Mouse (Mus musculus): ENCODE data around the gene Cyp2j5. TPM values are rescaled to one million over a fixed set of nuclear protein-coding genes. Genes with fewer than 3 reads are reported as not detected.
"Not testable (repeated sequence)": the region's sequence is repeated elsewhere in the genome, so short reads cannot be mapped to it uniquely, and the experiment has no call there.

Gene Cyp2j5
- total and polyA plus RNA-seq, 3 experiments: not detected

DNA sequence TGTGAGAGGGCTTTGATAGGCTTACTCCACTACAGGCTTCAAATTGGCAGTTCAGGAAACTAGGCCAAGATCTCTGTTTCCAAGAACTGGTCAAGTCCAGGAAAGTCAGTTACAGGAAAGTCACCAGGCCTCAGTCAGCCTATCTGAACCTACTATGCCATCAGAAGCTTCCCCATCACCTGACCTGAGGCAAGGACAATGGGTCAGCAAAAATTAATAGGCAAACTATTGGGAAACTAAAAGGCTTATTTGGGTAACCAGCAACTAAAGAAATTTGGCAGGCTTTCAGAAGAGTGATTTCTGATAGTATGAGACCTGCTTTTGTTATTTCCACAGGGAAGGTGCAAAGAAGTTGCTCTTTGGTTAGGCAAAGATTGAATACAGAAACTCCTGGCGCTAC is 41.5 kb downstream of the Cyp2j5 start:
- Histone ChIP-seq H3K36me3 (ENCODE audit: control insufficient read depth, insufficient read depth, low read length) (no peaks in the 10 kb centered on the region), H3K27ac (no peak overlapping the region), H3K79me2 (replicated peaks; ENCODE audit: control insufficient read depth, insufficient read depth, low read length) (no peaks in the 10 kb centered on the region), H3K9ac (ENCODE audit: low read depth, low read length) (no peak overlapping the region), H3K4me1 (ENCODE audit: control insufficient read depth, insufficient read depth, low read length) (no peaks in the 10 kb centered on the region), H3K27me3 (ENCODE audit: control insufficient read depth, insufficient read depth, low read length) (no peaks in the 10 kb centered on the region), H3K4me3 (no peak overlapping the region)
- 87% methylated on average over 1 of the region's 1 CpGs for WGBS
- no peak for DNase-seq
- intact Hi-C loops (cut with DNase I): no loop called here
- no peak for TF ChIP-seq EP300 (IDR thresholded peaks at IDR 0.05; ENCODE audit: insufficient read depth, low read depth, low read length)
- TF ChIP-seq CTCF (IDR thresholded peaks at IDR 0.05): no peak
- no peak for TF ChIP-seq POLR2A (IDR thresholded peaks at IDR 0.05; ENCODE audit: insufficient read depth, low read depth, low read length)

DNA sequence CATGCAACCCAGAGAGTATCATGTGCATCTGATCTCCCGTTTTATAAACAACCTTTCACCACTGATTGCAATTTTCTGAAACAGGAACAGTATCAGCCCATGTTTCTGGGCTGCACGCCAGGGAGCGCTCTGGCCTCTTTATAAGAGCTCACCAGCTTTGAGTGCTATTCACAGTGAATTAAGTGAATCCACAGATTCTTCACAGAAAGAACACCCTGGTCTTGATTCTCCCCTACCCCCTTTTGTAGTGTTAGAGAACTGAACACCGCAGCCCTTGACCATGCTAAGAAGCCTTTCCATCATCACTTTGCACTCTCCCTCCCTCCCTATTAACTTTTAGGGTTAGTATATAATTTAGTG is 72.2 kb downstream of the Cyp2j5 start:
- H3K27me3 ChIP-seq (ENCODE audit: control insufficient read depth, insufficient read depth, low read length): no peaks in the 10 kb centered on the region
- intact Hi-C loops (cut with DNase I): loop anchor here (5.0 kb wide), 1 partner anchor 91 kb away; no protein-coding TSS in a partner anchor
- H3K27ac ChIP-seq: peak overlapping the region; percentile 77
- no peak overlapping the region for H3K9ac ChIP-seq (ENCODE audit: low read depth, low read length)
- TF ChIP-seq EP300 (IDR thresholded peaks at IDR 0.05; ENCODE audit: insufficient read depth, low read depth, low read length) (no peak), CTCF (IDR thresholded peaks at IDR 0.05) (peak; percentile 37), POLR2A (IDR thresholded peaks at IDR 0.05; ENCODE audit: insufficient read depth, low read depth, low read length) (no peak)
- peak; percentile 76 to 81 for DNase-seq
- H3K4me1 ChIP-seq (ENCODE audit: control insufficient read depth, insufficient read depth, low read length): 0 out of 2 replicates have a peak, but pooled peaks cover 1% of the 10 kb centered on the region
- WGBS: 15% methylated on average over 4 of the region's 4 CpGs
- no peaks in the 10 kb centered on the region; the same call in 1 of the 2 replicates for H3K36me3 ChIP-seq (ENCODE audit: control insufficient read depth, insufficient read depth, low read length)
- H3K4me3 ChIP-seq: peak overlapping the region; percentile 56; the same call in 1 of the 2 replicates
- H3K79me2 ChIP-seq (replicated peaks; ENCODE audit: control insufficient read depth, insufficient read depth, low read length): no peaks in the 10 kb centered on the region

- no peaks in the 10 kb centered on the region; the same call in 1 of the 2 replicates for H3K36me3 ChIP-seq (ENCODE audit: control insufficient read depth, insufficient read depth, low read length)
- 2% methylated on average over 18 of the region's 18 CpGs for WGBS
- no peaks in the 10 kb centered on the region for H3K79me2 ChIP-seq (replicated peaks; ENCODE audit: control insufficient read depth, insufficient read depth, low read length)
- intact Hi-C loops (cut with DNase I): loop anchor here (5.0 kb wide), 1 partner anchor 91 kb away; no protein-coding TSS in a partner anchor
- DNase-seq: peak; percentile 79 to 86
- peak within 1 kb of the TSS; percentile 56 for H3K4me3 ChIP-seq
- TF ChIP-seq CTCF (IDR thresholded peaks at IDR 0.05) (peak; percentile 20; the same call in 1 of the 2 replicates), POLR2A (IDR thresholded peaks at IDR 0.05; ENCODE audit: insufficient read depth, low read depth, low read length) (peak; percentile 69), EP300 (IDR thresholded peaks at IDR 0.05; ENCODE audit: insufficient read depth, low read depth, low read length) (no peak)
- H3K4me1 ChIP-seq (ENCODE audit: control insufficient read depth, insufficient read depth, low read length): 0 out of 2 replicates have a peak, but pooled peaks cover 1% of the 10 kb centered on the region
- H3K27ac ChIP-seq: peak within 1 kb of the TSS; percentile 77
- H3K9ac ChIP-seq (ENCODE audit: low read depth, low read length): peak within 1 kb of the TSS; percentile 56
- H3K27me3 ChIP-seq (ENCODE audit: control insufficient read depth, insufficient read depth, low read length): no peaks in the 10 kb centered on the region
Measured at GRCm38 (mm10) chr4:96590911-96591790, 72.8 kb downstream of the Cyp2j5 start, which contains the start of gene Cyp2j9. Gene Cyp2j9 (minus strand): TSS chr4:96591578.

- Histone ChIP-seq H3K4me1 (ENCODE audit: control insufficient read depth, insufficient read depth, low read length) (no peaks in the 10 kb centered on the region), H3K27me3 (ENCODE audit: control insufficient read depth, insufficient read depth, low read length) (no peaks in the 10 kb centered on the region), H3K79me2 (replicated peaks; ENCODE audit: control insufficient read depth, insufficient read depth, low read length) (no peaks in the 10 kb centered on the region), H3K27ac (no peak overlapping the region), H3K36me3 (ENCODE audit: control insufficient read depth, insufficient read depth, low read length) (no peaks in the 10 kb centered on the region), H3K4me3 (no peak overlapping the region), H3K9ac (ENCODE audit: low read depth, low read length) (no peak overlapping the region)
- intact Hi-C loops (cut with DNase I): no loop called here
- 34% methylated on average over 1 of the region's 1 CpGs for WGBS
- no peak for TF ChIP-seq POLR2A (IDR thresholded peaks at IDR 0.05; ENCODE audit: insufficient read depth, low read depth, low read length)
- TF ChIP-seq EP300 (IDR thresholded peaks at IDR 0.05; ENCODE audit: insufficient read depth, low read depth, low read length): no peak
- no peak for TF ChIP-seq CTCF (IDR thresholded peaks at IDR 0.05)
- DNase-seq: no peak
Measured at GRCm38 (mm10) chr4:96581425-96582088, 82.4 kb downstream of the Cyp2j5 start.

GRCm38 (mm10) chr4:96580351-96580750 is 83.6 kb downstream of the Cyp2j5 start:
- WGBS: 66% methylated on average over 6 of the region's 6 CpGs
- H3K9ac ChIP-seq (ENCODE audit: low read depth, low read length); H3K4me1 ChIP-seq (ENCODE audit: control insufficient read depth, insufficient read depth, low read length); H3K36me3 ChIP-seq (ENCODE audit: control insufficient read depth, insufficient read depth, low read length); H3K27ac ChIP-seq; H3K79me2 ChIP-seq (replicated peaks; ENCODE audit: control insufficient read depth, insufficient read depth, low read length); intact Hi-C loops (cut with DNase I); H3K27me3 ChIP-seq (ENCODE audit: control insufficient read depth, insufficient read depth, low read length); H3K4me3 ChIP-seq; DNase-seq: not testable (repeated sequence)

Other genes with a start within 250 kb of the Cyp2j5 start
- not detected for gene Cyp2j8, start 156.8 kb downstream of the Cyp2j5 start, total RNA-seq (2021)
- gene Cyp2j8, start 156.8 kb downstream of the Cyp2j5 start, polyA plus RNA-seq (2012; rRNA removed): not detected in 2 replicates
- 1 to 10 TPM; 2.3 to 2.8 TPM for gene Cyp2j6, start 110.5 kb downstream of the Cyp2j5 start, total RNA-seq (2021)
- 1.8 and 2.6 TPM in 2 replicates for gene Cyp2j6, start 110.5 kb downstream of the Cyp2j5 start, polyA plus RNA-seq (2012; rRNA removed)
- 1 to 10 TPM; 1.0 to 1.9 TPM for gene Cyp2j9, start 72.6 kb downstream of the Cyp2j5 start, total RNA-seq (2021)
- 2.5 and 4.3 TPM in 2 replicates for gene Cyp2j9, start 72.6 kb downstream of the Cyp2j5 start, polyA plus RNA-seq (2012; rRNA removed)
- gene Gm12695, start 121.0 kb upstream of the Cyp2j5 start, total RNA-seq (2021): not detected
- 0.08 TPM in 1 of 2 replicates, not detected in the other for gene Gm12695, start 121.0 kb upstream of the Cyp2j5 start, polyA plus RNA-seq (2012; rRNA removed)

Measured in heart, adult 2 months (tissue).